Mouse (Mus musculus): ENCODE data around the gene Ick. TPM values are rescaled to one million over a fixed set of nuclear protein-coding genes. Genes with fewer than 3 reads are reported as not detected.

The Ick gene
- polyA plus RNA-seq, 1 experiment from 2014 or later: 37.1 TPM

- no peaks in the 10 kb centered on the region for H3K36me3 ChIP-seq
- H3K4me2 ChIP-seq: no peak overlapping the region
- H3K4me1 ChIP-seq (replicated peaks): no peaks in the 10 kb centered on the region
- no peak for ATAC-seq (ENCODE audit: low FRiP score)
- no peak overlapping the region for H3K27ac ChIP-seq
- whole genome bisulfite sequencing: 96% methylated on average over 3 of the region's 3 CpGs
- H3K27me3 ChIP-seq: no peaks in the 10 kb centered on the region
- H3K9ac ChIP-seq: no peak overlapping the region
- no peaks in the 10 kb centered on the region for H3K9me3 ChIP-seq
- H3K4me3 ChIP-seq: no peak overlapping the region
These were observed 102.5 kb downstream of the Ick start for GRCm38 (mm10) chr9:78211521-78211920.

GRCm38 (mm10) chr9:78212341-78213049 is 103.5 kb downstream of the Ick start:
- Histone ChIP-seq H3K9ac (no peak overlapping the region), H3K27me3 (no peaks in the 10 kb centered on the region), H3K36me3 (no peaks in the 10 kb centered on the region), H3K9me3 (no peaks in the 10 kb centered on the region), H3K4me1 (replicated peaks) (no peaks in the 10 kb centered on the region), H3K27ac (no peak overlapping the region), H3K4me3 (no peak overlapping the region), H3K4me2 (no peak overlapping the region)
- WGBS: 88% methylated on average over 7 of the region's 7 CpGs
- ATAC-seq (ENCODE audit: low FRiP score): no peak

- WGBS: 84% methylated on average over 4 of the region's 4 CpGs
- no peak overlapping the region for H3K27ac ChIP-seq
- no peak for ATAC-seq (ENCODE audit: low FRiP score)
- no peaks in the 10 kb centered on the region for H3K9me3 ChIP-seq
- no peaks in the 10 kb centered on the region for H3K27me3 ChIP-seq
- no peak overlapping the region for H3K4me3 ChIP-seq
- no peaks in the 10 kb centered on the region for H3K4me1 ChIP-seq (replicated peaks)
- H3K4me2 ChIP-seq: no peak overlapping the region
- no peak overlapping the region for H3K9ac ChIP-seq
- no peaks in the 10 kb centered on the region for H3K36me3 ChIP-seq
These were observed 108.1 kb downstream of the Ick start for GRCm38 (mm10) chr9:78217074-78217473.

Other genes starting within 250 kb of the Ick start
- gene Elovl5, start 191.8 kb upstream of the Ick start, polyA plus RNA-seq (2015; fragmentation: Nextera tagmentation; extraction: Ambion mirVana): 56.6 and 58.5 TPM in 2 replicates
- gene Gcm1, start 57.3 kb upstream of the Ick start, polyA plus RNA-seq (2015; fragmentation: Nextera tagmentation; extraction: Ambion mirVana): not detected in 2 replicates
- 52.7 and 53.7 TPM in 2 replicates for gene Fbxo9, start 127 bp upstream of the Ick start, polyA plus RNA-seq (2015; fragmentation: Nextera tagmentation; extraction: Ambion mirVana)
- 27.5 and 34.4 TPM in 2 replicates for gene Gsta4, start 73.6 kb downstream of the Ick start, polyA plus RNA-seq (2015; fragmentation: Nextera tagmentation; extraction: Ambion mirVana)
- gene Gsta1, start 121.5 kb downstream of the Ick start, polyA plus RNA-seq (2015; fragmentation: Nextera tagmentation; extraction: Ambion mirVana): not detected in 2 replicates
- not detected in 2 replicates for gene Gm3776, start 147.9 kb downstream of the Ick start, polyA plus RNA-seq (2015; fragmentation: Nextera tagmentation; extraction: Ambion mirVana)
- gene Gm10639, start 180.7 kb downstream of the Ick start, polyA plus RNA-seq (2015; fragmentation: Nextera tagmentation; extraction: Ambion mirVana): not detected in 2 replicates
- gene Omt2a, start 205.6 kb downstream of the Ick start, polyA plus RNA-seq (2015; fragmentation: Nextera tagmentation; extraction: Ambion mirVana): not detected in 2 replicates
- not detected in 2 replicates for gene Omt2b, start 218.4 kb downstream of the Ick start, polyA plus RNA-seq (2015; fragmentation: Nextera tagmentation; extraction: Ambion mirVana)
- gene Gsta2, start 246.6 kb downstream of the Ick start, polyA plus RNA-seq (2015; fragmentation: Nextera tagmentation; extraction: Ambion mirVana): not detected in 2 replicates